Mouse (Mus musculus): ENCODE measurements around the gene Nfil3.

- TF ChIP-seq ZC3H11A (IDR thresholded peaks at IDR 0.05; ENCODE audit: borderline replicate concordance, low read depth, low read length): no peak
- TF ChIP-seq HCFC1 (IDR thresholded peaks at IDR 0.05; ENCODE audit: borderline replicate concordance, insufficient read depth, low read length): no peak
- TF ChIP-seq ZNF384 (IDR thresholded peaks at IDR 0.05; ENCODE audit: low read depth, low read length): no peak
These were observed 38.1 kb upstream of the Nfil3 start for GRCm38 (mm10) chr13:53018976-53019375.

All from ES-E14 (cell line).